Mouse (Mus musculus): ENCODE data around the gene Col13a1. TPM values are rescaled to one million over a fixed set of nuclear protein-coding genes. Genes with fewer than 3 reads are reported as not detected.

Gene Col13a1
- polyA plus RNA-seq, 1 experiment from 2014 or later: 6.9 TPM

DNA sequence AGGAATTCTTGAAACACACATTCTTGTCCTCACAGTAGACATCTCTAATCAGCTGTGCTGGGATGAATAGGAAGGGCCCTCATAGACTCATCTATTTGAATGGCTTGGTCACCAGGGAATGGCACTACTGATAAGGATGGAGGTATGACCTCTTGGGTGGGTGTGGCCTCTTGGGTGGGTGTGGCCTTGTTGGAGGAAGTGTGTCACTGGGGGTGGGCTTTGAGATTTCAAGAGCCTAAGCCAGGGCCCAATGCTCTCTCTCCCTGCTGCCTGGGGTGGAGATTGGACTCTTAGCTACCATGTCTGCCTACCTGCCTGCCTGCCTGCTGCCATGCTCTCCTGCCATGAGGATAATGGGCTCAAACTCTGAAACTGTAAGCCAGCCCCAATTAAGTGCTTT is 53.2 kb downstream of the Col13a1 start:
- Histone ChIP-seq H3K36me3 (no peaks in the 10 kb centered on the region), H3K4me2 (replicated peaks) (no peak overlapping the region), H3K27ac (no peak overlapping the region), H3K4me1 (peaks cover 33% of the 10 kb centered on the region), H3K9ac (no peak overlapping the region), H3K4me3 (no peak overlapping the region), H3K9me3 (no peaks in the 10 kb centered on the region), H3K27me3 (no peaks in the 10 kb centered on the region)
- ATAC-seq (ENCODE audit: insufficient number of reproducible peaks, insufficient read depth, low FRiP score, low TSS enrichment): no peak

DNA sequence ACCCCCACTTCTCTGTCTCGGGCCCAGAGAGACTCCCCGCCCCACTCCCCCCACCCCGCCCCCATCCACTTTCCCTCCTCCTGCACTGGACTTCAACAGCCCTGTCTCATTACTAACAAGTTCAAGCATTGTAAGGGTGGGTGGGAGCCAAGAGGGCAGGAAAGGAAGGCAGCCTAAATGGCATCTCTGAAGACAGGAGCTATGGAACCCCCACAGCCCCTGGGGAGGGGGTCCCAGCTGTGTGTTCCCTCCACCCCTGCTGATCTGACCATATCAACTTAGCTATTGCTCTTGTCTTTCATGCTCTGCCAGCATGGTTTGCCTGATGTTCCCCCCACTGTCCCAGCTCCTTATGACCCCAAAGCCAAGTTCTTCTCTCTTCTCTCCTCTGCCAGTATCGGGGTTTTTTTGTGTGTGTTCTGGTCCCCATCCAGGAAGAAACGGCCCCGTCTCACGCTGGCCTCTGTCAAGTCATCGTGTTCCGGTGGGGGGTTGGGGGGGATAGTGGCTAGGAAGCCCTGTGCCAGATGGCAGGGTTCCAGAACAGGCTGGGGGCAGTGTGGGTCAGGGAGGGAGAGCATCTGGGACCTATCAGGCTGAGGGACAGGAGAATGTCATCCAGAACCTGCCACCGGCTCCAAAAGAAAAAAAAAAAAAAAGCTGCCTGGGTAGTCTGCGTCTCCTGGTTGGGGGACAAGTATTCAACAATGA is 58.1 kb downstream of the Col13a1 start:
- no peak for ATAC-seq (ENCODE audit: insufficient number of reproducible peaks, insufficient read depth, low FRiP score, low TSS enrichment)
- no peak overlapping the region for H3K4me3 ChIP-seq
- H3K4me2 ChIP-seq (replicated peaks): peak overlapping the region; percentile 31
- no peaks in the 10 kb centered on the region for H3K27me3 ChIP-seq
- H3K36me3 ChIP-seq: no peaks in the 10 kb centered on the region
- H3K4me1 ChIP-seq: peaks cover 26% of the 10 kb centered on the region
- H3K27ac ChIP-seq: peak overlapping the region; percentile 83
- H3K9me3 ChIP-seq: peaks cover 1% of the 10 kb centered on the region; the same call in 1 of the 2 replicates
- WGBS: 9% methylated on average over 10 of the region's 11 CpGs
- H3K9ac ChIP-seq: 0 out of 2 replicates have a peak overlapping the region, but pooled peaks have one; percentile 15

- H3K9me3 ChIP-seq: peaks cover 8% of the 10 kb centered on the region; the same call in 1 of the 2 replicates
- no peak overlapping the region for H3K4me3 ChIP-seq
- ATAC-seq (ENCODE audit: insufficient number of reproducible peaks, insufficient read depth, low FRiP score, low TSS enrichment): 0 out of 2 replicates have a peak, but pooled peaks have one; percentile 42
- H3K4me2 ChIP-seq (replicated peaks): peak overlapping the region; percentile 31
- H3K27ac ChIP-seq: peak overlapping the region; percentile 83
- H3K9ac ChIP-seq: 0 out of 2 replicates have a peak overlapping the region, but pooled peaks have one; percentile 15
- no peaks in the 10 kb centered on the region for H3K36me3 ChIP-seq
- 16% methylated on average over 13 of the region's 13 CpGs for WGBS
- peaks cover 26% of the 10 kb centered on the region for H3K4me1 ChIP-seq
- no peaks in the 10 kb centered on the region for H3K27me3 ChIP-seq
Observed at GRCm38 (mm10) chr10:61919924-61920654, 58.8 kb downstream of the Col13a1 start.

- Histone ChIP-seq H3K9me3 (peaks cover 12% of the 10 kb centered on the region; the same call in 1 of the 2 replicates), H3K4me1 (peaks cover 26% of the 10 kb centered on the region), H3K4me3 (no peak overlapping the region), H3K36me3 (no peaks in the 10 kb centered on the region), H3K27me3 (no peaks in the 10 kb centered on the region), H3K4me2 (replicated peaks) (no peak overlapping the region), H3K27ac (peak overlapping the region; percentile 83), H3K9ac (no peak overlapping the region)
- 76% methylated on average over 4 of the region's 4 CpGs for WGBS
- no peak for ATAC-seq (ENCODE audit: insufficient number of reproducible peaks, insufficient read depth, low FRiP score, low TSS enrichment)
Observed at GRCm38 (mm10) chr10:61919496-61919895, 59.4 kb downstream of the Col13a1 start.

GRCm38 (mm10) chr10:61917066-61917465 is 61.8 kb downstream of the Col13a1 start:
- Histone ChIP-seq H3K27ac (no peak overlapping the region), H3K9me3 (peaks cover 18% of the 10 kb centered on the region; the same call in 1 of the 2 replicates), H3K4me2 (replicated peaks) (no peak overlapping the region), H3K27me3 (no peaks in the 10 kb centered on the region), H3K4me1 (peaks cover 26% of the 10 kb centered on the region), H3K9ac (no peak overlapping the region), H3K4me3 (no peak overlapping the region), H3K36me3 (no peaks in the 10 kb centered on the region)
- ATAC-seq (ENCODE audit: insufficient number of reproducible peaks, insufficient read depth, low FRiP score, low TSS enrichment): no peak
- WGBS: 94% methylated on average over 12 of the region's 12 CpGs

- no peak overlapping the region for H3K4me3 ChIP-seq
- no peak for ATAC-seq (ENCODE audit: insufficient number of reproducible peaks, insufficient read depth, low FRiP score, low TSS enrichment)
Observed at GRCm38 (mm10) chr10:61911770-61912169, 67.1 kb downstream of the Col13a1 start.

GRCm38 (mm10) chr10:61909004-61909403 is 69.9 kb downstream of the Col13a1 start:
- Histone ChIP-seq H3K4me1 (no peaks in the 10 kb centered on the region), H3K36me3 (no peaks in the 10 kb centered on the region), H3K9ac (no peak overlapping the region), H3K9me3 (peaks cover 7% of the 10 kb centered on the region; the same call in 1 of the 2 replicates), H3K4me3 (no peak overlapping the region), H3K27me3 (no peaks in the 10 kb centered on the region), H3K27ac (no peak overlapping the region), H3K4me2 (replicated peaks) (no peak overlapping the region)
- ATAC-seq (ENCODE audit: insufficient number of reproducible peaks, insufficient read depth, low FRiP score, low TSS enrichment): no peak
- 44% methylated on average over 3 of the region's 3 CpGs for WGBS

More at GRCm38 (mm10) chr10:61911770-61912169, 67.1 kb downstream of the Col13a1 start:
- Histone ChIP-seq H3K9ac (no peak overlapping the region), H3K27me3 (no peaks in the 10 kb centered on the region), H3K9me3 (peaks cover 18% of the 10 kb centered on the region; the same call in 1 of the 2 replicates), H3K27ac (no peak overlapping the region), H3K4me2 (replicated peaks) (no peak overlapping the region), H3K36me3 (no peaks in the 10 kb centered on the region), H3K4me1 (no peaks in the 10 kb centered on the region)
- WGBS: 36% methylated on average over 4 of the region's 4 CpGs

- no peaks in the 10 kb centered on the region for H3K9me3 ChIP-seq
- ATAC-seq (ENCODE audit: insufficient number of reproducible peaks, insufficient read depth, low FRiP score, low TSS enrichment): no peak
- H3K36me3 ChIP-seq: no peaks in the 10 kb centered on the region
- no peaks in the 10 kb centered on the region for H3K4me1 ChIP-seq
- H3K27ac ChIP-seq: no peak overlapping the region
- H3K4me2 ChIP-seq (replicated peaks): no peak overlapping the region
- no peak overlapping the region for H3K9ac ChIP-seq
- H3K27me3 ChIP-seq: no peaks in the 10 kb centered on the region
- no peak overlapping the region for H3K4me3 ChIP-seq
- 37% methylated on average over 5 of the region's 5 CpGs for WGBS
Observed at GRCm38 (mm10) chr10:61906226-61906625, 72.7 kb downstream of the Col13a1 start.

- Histone ChIP-seq H3K4me3 (no peak overlapping the region), H3K27me3 (no peaks in the 10 kb centered on the region), H3K27ac (0 out of 2 replicates have a peak overlapping the region, but pooled peaks have one; percentile 17), H3K9ac (no peak overlapping the region), H3K9me3 (no peaks in the 10 kb centered on the region), H3K4me1 (no peaks in the 10 kb centered on the region), H3K36me3 (no peaks in the 10 kb centered on the region), H3K4me2 (replicated peaks) (no peak overlapping the region)
- no peak for ATAC-seq (ENCODE audit: insufficient number of reproducible peaks, insufficient read depth, low FRiP score, low TSS enrichment)
- 34% methylated on average over 8 of the region's 8 CpGs for WGBS
Observed at GRCm38 (mm10) chr10:61905308-61905707, 73.6 kb downstream of the Col13a1 start.

DNA sequence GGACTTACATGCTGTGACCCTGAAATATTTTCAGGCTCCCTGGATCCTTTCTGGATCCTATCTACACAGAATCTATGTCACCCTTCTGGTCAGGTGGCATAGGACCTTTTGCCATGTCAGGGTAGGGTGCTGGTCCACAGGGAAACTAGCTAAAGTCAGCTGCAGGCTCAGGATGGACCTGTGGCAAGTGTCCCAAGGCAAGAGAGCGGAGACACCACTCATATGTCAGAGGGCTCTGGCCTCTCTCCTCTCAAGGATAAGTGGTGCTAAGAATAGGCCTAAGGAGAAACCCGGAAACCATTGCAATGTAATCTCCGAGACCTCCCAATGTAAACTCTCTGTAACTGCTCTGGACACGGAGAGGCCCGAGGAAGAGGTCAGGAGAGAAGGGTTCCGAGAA is 80.8 kb downstream of the Col13a1 start:
- Histone ChIP-seq H3K9me3 (no peaks in the 10 kb centered on the region), H3K4me3 (no peak overlapping the region), H3K27ac (no peak overlapping the region), H3K9ac (no peak overlapping the region), H3K27me3 (no peaks in the 10 kb centered on the region), H3K36me3 (no peaks in the 10 kb centered on the region), H3K4me1 (no peaks in the 10 kb centered on the region), H3K4me2 (replicated peaks) (no peak overlapping the region)
- WGBS: 81% methylated on average over 6 of the region's 6 CpGs
- no peak for ATAC-seq (ENCODE audit: insufficient number of reproducible peaks, insufficient read depth, low FRiP score, low TSS enrichment)

GRCm38 (mm10) chr10:61894564-61894963 is 84.3 kb downstream of the Col13a1 start:
- whole genome bisulfite sequencing: 82% methylated on average over 5 of the region's 5 CpGs
- no peaks in the 10 kb centered on the region for H3K9me3 ChIP-seq
- no peak for ATAC-seq (ENCODE audit: insufficient number of reproducible peaks, insufficient read depth, low FRiP score, low TSS enrichment)
- H3K27ac ChIP-seq: no peak overlapping the region
- H3K27me3 ChIP-seq: no peaks in the 10 kb centered on the region
- no peaks in the 10 kb centered on the region for H3K36me3 ChIP-seq
- H3K4me2 ChIP-seq (replicated peaks): no peak overlapping the region
- H3K4me1 ChIP-seq: peaks cover 11% of the 10 kb centered on the region; the same call in 1 of the 2 replicates
- no peak overlapping the region for H3K9ac ChIP-seq
- H3K4me3 ChIP-seq: no peak overlapping the region

DNA sequence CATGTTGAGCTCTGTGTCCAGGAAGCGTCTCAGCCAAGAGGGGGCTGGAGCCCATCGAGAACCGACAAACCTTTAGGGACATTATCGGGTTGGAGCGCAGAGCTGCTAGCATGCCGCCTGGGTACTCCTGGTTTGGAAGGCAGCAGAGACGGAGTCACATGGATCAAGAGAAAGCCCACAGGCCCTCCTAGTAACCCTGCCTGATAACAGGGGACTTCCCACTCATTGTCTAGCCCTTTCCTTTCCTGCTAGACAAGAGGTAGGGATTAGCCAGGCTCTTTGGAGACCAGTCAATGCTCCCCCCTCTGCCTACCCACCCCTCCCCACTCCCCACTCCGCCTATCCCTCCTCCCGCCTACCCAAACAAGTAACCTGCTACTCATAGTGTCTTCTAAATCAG is 87.8 kb downstream of the Col13a1 start:
- H3K27ac ChIP-seq: no peak overlapping the region

More for the DNA sequence above, 87.8 kb downstream of the Col13a1 start:
- Histone ChIP-seq H3K4me2 (replicated peaks) (no peak overlapping the region), H3K4me3 (no peak overlapping the region), H3K4me1 (peaks cover 25% of the 10 kb centered on the region), H3K9me3 (no peaks in the 10 kb centered on the region), H3K9ac (no peak overlapping the region), H3K36me3 (no peaks in the 10 kb centered on the region), H3K27me3 (no peaks in the 10 kb centered on the region)
- WGBS: 71% methylated on average over 9 of the region's 9 CpGs
- ATAC-seq (ENCODE audit: insufficient number of reproducible peaks, insufficient read depth, low FRiP score, low TSS enrichment): no peak

All from embryonic facial prominence, embryonic 12.5 days (tissue).